Mouse (Mus musculus): ENCODE measurements at regions not wholly inside any gene's neighbourhood (a gene's known extent, or its start where the extent isn't known, plus 50 kb on each side); places are given as distances from the start of the nearest gene placed in this dataset.

- TF ChIP-seq JUN (IDR thresholded peaks at IDR 0.05; ENCODE audit: insufficient read depth, low read depth, low read length) (no peak), CTCF (conservative IDR thresholded peaks at IDR 0.05 in 1 of 2, IDR thresholded peaks at IDR 0.05 in 1 of 2; ENCODE audit: low read depth in 2 of 2, low read length in 2 of 2) (no peak)
Measured at GRCm38 (mm10) chr8:87242681-87243080, 229.7 kb downstream of the Cbln1 start (continued).

GRCm38 (mm10) chr8:87237181-87237580, 235.2 kb downstream of the Cbln1 start:
- H3K27me3 ChIP-seq (replicated peaks), result no peaks in the 10 kb centered on the region
- in situ Hi-C loops (cut with MboI; ENCODE audit: low pct_ligation_motif_present, low pct_unique_long_range_greater_than_20kb, low sequenced_read_pairs) (no loop called here), dilution Hi-C loops (cut with MboI; ENCODE audit: extremely low pct_ligation_motif_present, extremely low pct_unique_long_range_greater_than_20kb, low sequenced_read_pairs) (no loop called here)
- H3K4me2 ChIP-seq (ENCODE audit: insufficient read depth, low read depth, poor library complexity, severe bottlenecking), result no peak overlapping the region
- H3K9ac ChIP-seq (ENCODE audit: insufficient read depth, low read depth), result no peak overlapping the region
- H3K79me2 ChIP-seq (replicated peaks; ENCODE audit: control insufficient read depth, extremely low read depth, insufficient read depth, poor library complexity, severe bottlenecking), result no peaks in the 10 kb centered on the region
- no peak for DNase-seq (ENCODE audit: extremely low read depth)
- H3K9me3 ChIP-seq (replicated peaks; ENCODE audit: low read length), result no peaks in the 10 kb centered on the region
- no peak overlapping the region for H3K4me3 ChIP-seq (replicated peaks in 1 of 3; ENCODE audit: low read depth in 2 of 3, low read length in 2 of 3, poor library complexity in 1 of 3)
- TF ChIP-seq ELF1 (IDR thresholded peaks at IDR 0.05; ENCODE audit: low read depth, low read length), result no peak
- no peak for TF ChIP-seq HCFC1 (IDR thresholded peaks at IDR 0.05; ENCODE audit: low read depth, low read length)
- H3K27ac ChIP-seq (ENCODE audit: insufficient read depth, low read depth), result no peak overlapping the region
- H3K36me3 ChIP-seq (replicated peaks in 1 of 2; ENCODE audit: control insufficient read depth in 1 of 2, insufficient read depth in 1 of 2, low read length in 1 of 2), result no peaks in the 10 kb centered on the region
- no peaks in the 10 kb centered on the region for H3K4me1 ChIP-seq (ENCODE audit: control insufficient read depth in 1 of 2, insufficient read depth in 2 of 2)

- H3K27ac ChIP-seq (ENCODE audit: insufficient read depth, low read depth), result no peak overlapping the region
- H3K4me1 ChIP-seq (ENCODE audit: control insufficient read depth in 1 of 2, insufficient read depth in 2 of 2), result no peaks in the 10 kb centered on the region
- no peak for DNase-seq (ENCODE audit: extremely low read depth)
- dilution Hi-C loops (cut with MboI; ENCODE audit: extremely low pct_ligation_motif_present, extremely low pct_unique_long_range_greater_than_20kb, low sequenced_read_pairs) (no loop called here), in situ Hi-C loops (cut with MboI; ENCODE audit: low pct_ligation_motif_present, low pct_unique_long_range_greater_than_20kb, low sequenced_read_pairs) (no loop called here)
- no peak overlapping the region for H3K9ac ChIP-seq (ENCODE audit: insufficient read depth, low read depth)
- no peak overlapping the region for H3K4me2 ChIP-seq (ENCODE audit: insufficient read depth, low read depth, poor library complexity, severe bottlenecking)
- TF ChIP-seq CHD1 (IDR thresholded peaks at IDR 0.05; ENCODE audit: low read depth, low read length) (no peak), TCF12 (IDR thresholded peaks at IDR 0.05; ENCODE audit: low read depth, low read length) (no peak), NRF1 (IDR thresholded peaks at IDR 0.05; ENCODE audit: low read depth, low read length) (no peak), GABPA (IDR thresholded peaks at IDR 0.05; ENCODE audit: insufficient replicate concordance, low read depth, low read length) (no peak), TBP (conservative IDR thresholded peaks at IDR 0.05; ENCODE audit: low read depth, low read length) (no peak), JUN (IDR thresholded peaks at IDR 0.05; ENCODE audit: insufficient read depth, low read depth, low read length) (no peak), RAD21 (IDR thresholded peaks at IDR 0.05; ENCODE audit: low read depth, low read length) (no peak), MYC (IDR thresholded peaks at IDR 0.05; ENCODE audit: low read depth, low read length) (no peak), MEF2A (IDR thresholded peaks at IDR 0.05; ENCODE audit: borderline replicate concordance, low read depth, low read length) (no peak), POLR2A (IDR thresholded peaks at IDR 0.05; ENCODE audit: low read depth, low read length) (no peak), ZMIZ1 (IDR thresholded peaks at IDR 0.05; ENCODE audit: low read depth, low read length) (no peak), SMC3 (IDR thresholded peaks at IDR 0.05; ENCODE audit: low read depth, low read length) (no peak), BHLHE40 (IDR thresholded peaks at IDR 0.05; ENCODE audit: low read depth, low read length) (no peak), USF1 (IDR thresholded peaks at IDR 0.05; ENCODE audit: low read depth, low read length) (no peak), SIN3A (IDR thresholded peaks at IDR 0.05; ENCODE audit: low read length) (no peak), HCFC1 (IDR thresholded peaks at IDR 0.05; ENCODE audit: low read depth, low read length) (no peak), MAZ (IDR thresholded peaks at IDR 0.05; ENCODE audit: low read depth, low read length) (no peak), CHD2 (IDR thresholded peaks at IDR 0.05; ENCODE audit: low read length) (no peak), ZNF384 (IDR thresholded peaks at IDR 0.05; ENCODE audit: low read depth, low read length) (no peak)
- H3K9me3 ChIP-seq (replicated peaks; ENCODE audit: low read length), result no peaks in the 10 kb centered on the region
- no peaks in the 10 kb centered on the region for H3K36me3 ChIP-seq (replicated peaks in 1 of 2; ENCODE audit: control insufficient read depth in 1 of 2, insufficient read depth in 1 of 2, low read length in 1 of 2)
- no peak overlapping the region for H3K4me3 ChIP-seq (replicated peaks in 1 of 3; ENCODE audit: low read depth in 2 of 3, low read length in 2 of 3, poor library complexity in 1 of 3)
- no peaks in the 10 kb centered on the region for H3K79me2 ChIP-seq (replicated peaks; ENCODE audit: control insufficient read depth, extremely low read depth, insufficient read depth, poor library complexity, severe bottlenecking)
- H3K27me3 ChIP-seq (replicated peaks), result no peaks in the 10 kb centered on the region
Measured at GRCm38 (mm10) chr8:87236438-87236837, 236.0 kb downstream of the Cbln1 start.
